ENCODE assay signal across 8 mouse cellular contexts in the genomic region with DNA sequence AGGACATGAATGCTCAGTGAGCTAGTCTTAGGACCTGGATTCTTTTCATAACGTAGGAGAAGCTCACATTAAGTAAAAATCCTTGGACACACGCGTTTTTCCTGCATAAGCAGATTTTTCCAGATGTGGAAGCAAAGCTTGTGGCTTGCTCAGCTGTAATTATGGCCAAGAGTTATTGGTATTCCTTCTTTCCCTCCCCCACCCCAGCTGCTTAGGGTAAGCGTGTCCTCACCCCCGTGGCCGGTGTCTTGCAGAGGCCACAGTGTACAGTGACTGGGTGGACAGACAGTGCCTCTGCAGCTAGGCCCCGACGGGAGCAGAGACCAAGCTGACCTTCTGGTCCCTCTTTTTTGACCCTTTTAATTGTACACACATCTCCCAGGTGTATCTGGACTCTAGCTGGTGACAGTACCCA. TPM values are rescaled to one million over a fixed set of nuclear protein-coding genes. Genes with fewer than 3 reads are reported as not detected.
DNase-seq lines count a peak whose midpoint lies in the region; ATAC-seq lines count a peak whose summit lies in the region.

No protein-coding gene starts in this region.

- H3K4me1 ChIP-seq in embryonic facial prominence, embryonic 14.5 days (ENCODE audit: control insufficient read depth, insufficient read depth, low read length): peaks cover 54% of the 10 kb centered on the region
- peaks cover 20% of the 10 kb centered on the region for H3K4me1 ChIP-seq in hindbrain, embryonic 14.5 days (replicated peaks; ENCODE audit: control insufficient read depth, insufficient read depth, low read length)

- no peak overlapping the region for H3K4me3 ChIP-seq in embryonic facial prominence, embryonic 14.5 days (ENCODE audit: low read depth, low read length)
- H3K4me3 ChIP-seq in hindbrain, embryonic 14.5 days (replicated peaks; ENCODE audit: low read length): no peak overlapping the region

- H3K36me3 ChIP-seq in embryonic facial prominence, embryonic 14.5 days (ENCODE audit: control insufficient read depth, insufficient read depth, low read length): no peaks in the 10 kb centered on the region
- H3K36me3 ChIP-seq in hindbrain, embryonic 14.5 days (replicated peaks; ENCODE audit: control insufficient read depth, insufficient read depth): no peaks in the 10 kb centered on the region

- peak; percentile 68 for DNase-seq in embryo, embryonic 10.5 days (ENCODE audit: low spot score)
- DNase-seq in embryo, embryonic 10 days (ENCODE audit: low spot score): no peak
- DNase-seq in embryonic facial prominence, embryonic 14.5 days (ENCODE audit: low spot score): peak; percentile 89
- DNase-seq in hindbrain, embryonic 14.5 days (ENCODE audit: low spot score): no peak
- peak; percentile 55 for DNase-seq in mesoderm, embryonic 11.5 days (ENCODE audit: low read depth, low spot score)
- DNase-seq in layer of hippocampus, adult 11-12 months (ENCODE audit: low spot score): no peak
- no peak for DNase-seq in layer of hippocampus, postnatal 25 days (ENCODE audit: extremely low spot score in 1 of 2, low spot score in 1 of 2)

- H3K9ac ChIP-seq in embryonic facial prominence, embryonic 14.5 days (ENCODE audit: low read depth, low read length): peak overlapping the region; percentile 12; the same call in 1 of the 2 replicates
- no peak overlapping the region for H3K9ac ChIP-seq in hindbrain, embryonic 14.5 days

- peak; percentile 42; the same call in 1 of the 2 replicates for ATAC-seq in embryonic facial prominence, embryonic 14.5 days (ENCODE audit: low read depth)
- ATAC-seq in hindbrain, embryonic 14.5 days (ENCODE audit: low FRiP score): no peak
- no peak for ATAC-seq in activated CD4-positive, CD25-positive, alpha-beta regulatory T cell, adult 4 months

- no peaks in the 10 kb centered on the region for H3K27me3 ChIP-seq in embryonic facial prominence, embryonic 14.5 days (replicated peaks; ENCODE audit: control insufficient read depth, insufficient read depth, low read length)
- no peaks in the 10 kb centered on the region for H3K27me3 ChIP-seq in hindbrain, embryonic 14.5 days (ENCODE audit: control insufficient read depth, insufficient read depth, low read length)

- 12% methylated on average over 8 of the region's 8 CpGs for WGBS in embryonic facial prominence, embryonic 14.5 days
- WGBS in hindbrain, embryonic 14.5 days: 33% methylated on average over 8 of the region's 8 CpGs

- H3K4me2 ChIP-seq in embryonic facial prominence, embryonic 14.5 days (ENCODE audit: low read depth, low read length): peak overlapping the region; percentile 43
- H3K4me2 ChIP-seq in hindbrain, embryonic 14.5 days (replicated peaks): no peak overlapping the region; the same call in 1 of the 2 replicates

- H3K27ac ChIP-seq in embryonic facial prominence, embryonic 14.5 days (replicated peaks; ENCODE audit: low read depth, low read length): peak overlapping the region; percentile 95
- H3K27ac ChIP-seq in hindbrain, embryonic 14.5 days: peak overlapping the region; percentile 29

- no peaks in the 10 kb centered on the region for H3K9me3 ChIP-seq in embryonic facial prominence, embryonic 14.5 days (ENCODE audit: control insufficient read depth, low read length)
- H3K9me3 ChIP-seq in hindbrain, embryonic 14.5 days (ENCODE audit: control insufficient read depth, low read length): no peaks in the 10 kb centered on the region

RNA-seq across cellular contexts. Expression of a gene that starts 16.7 kb away (rescaled TPM):
- 40.7 and 47.0 TPM in 2 replicates for polyA plus RNA-seq in embryonic facial prominence, embryonic 14.5 days (2014; fragmentation: Nextera tagmentation; extraction: Ambion mirVana)
- 31.3 and 35.7 TPM in 2 replicates for polyA plus RNA-seq in hindbrain, embryonic 14.5 days (2014; fragmentation: Nextera tagmentation; extraction: Ambion mirVana)
- 10 to 100 TPM; 39.7 to 45.2 TPM for polyA plus RNA-seq in activated CD4-positive, CD25-positive, alpha-beta regulatory T cell, adult 4 months (2017; shearing (Covaris generic))
- total RNA-seq in layer of hippocampus, postnatal 25 days (2021): 10 to 100 TPM; 27.3 to 33.4 TPM

RNA-seq across cellular contexts. Expression of a gene that starts 17.0 kb away (rescaled TPM):
- polyA plus RNA-seq in embryonic facial prominence, embryonic 14.5 days (2014; fragmentation: Nextera tagmentation; extraction: Ambion mirVana): 175 and 190 TPM in 2 replicates
- 142 and 184 TPM in 2 replicates for polyA plus RNA-seq in hindbrain, embryonic 14.5 days (2014; fragmentation: Nextera tagmentation; extraction: Ambion mirVana)
- polyA plus RNA-seq in activated CD4-positive, CD25-positive, alpha-beta regulatory T cell, adult 4 months (2017; shearing (Covaris generic)): 100 to 1,000 TPM in 1 of 2 experiments, 10 to 100 TPM in 1; 87.9 to 116 TPM
- total RNA-seq in layer of hippocampus, postnatal 25 days (2021): 100 to 1,000 TPM in 1 of 2 experiments, 10 to 100 TPM in 1; 99.6 to 106 TPM

Comparison
In these comparisons a context has a peak if more than half of its experiments do, and no peak if none do; other contexts are left out.
1. DNase-seq: peak in embryo, embryonic 10.5 days (single experiment), embryonic facial prominence, embryonic 14.5 days (single experiment) and mesoderm, embryonic 11.5 days (single experiment); none in embryo, embryonic 10 days (single experiment), hindbrain, embryonic 14.5 days (single experiment), layer of hippocampus, adult 11-12 months (single experiment) and layer of hippocampus, postnatal 25 days (0 of 2).